Mouse (Mus musculus): Measurements from ENCODE around the gene Twist2.

Twist2 gene

DNA sequence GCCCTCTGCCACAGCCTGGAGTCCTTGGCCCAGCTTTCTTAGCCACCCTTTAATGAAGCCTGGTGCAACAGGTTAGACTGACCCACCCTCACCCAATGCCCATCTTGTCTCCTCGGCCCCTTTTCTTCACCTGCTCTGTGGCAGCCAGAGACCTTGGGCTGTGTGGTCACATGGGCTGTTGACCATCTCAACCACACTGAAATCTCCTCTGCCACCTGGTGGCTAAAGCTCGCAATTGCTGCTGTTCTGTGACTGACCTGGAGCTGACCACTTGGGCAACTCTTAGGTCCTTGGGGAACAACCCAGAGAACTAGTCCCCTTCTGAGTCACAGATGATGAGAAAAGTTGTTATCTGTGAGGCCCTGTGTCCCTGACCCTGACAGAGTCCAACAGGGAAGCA is 73.4 kb downstream of the Twist2 start:
- DNase-seq (ENCODE audit: low spot score): peak; percentile 89

DNA sequence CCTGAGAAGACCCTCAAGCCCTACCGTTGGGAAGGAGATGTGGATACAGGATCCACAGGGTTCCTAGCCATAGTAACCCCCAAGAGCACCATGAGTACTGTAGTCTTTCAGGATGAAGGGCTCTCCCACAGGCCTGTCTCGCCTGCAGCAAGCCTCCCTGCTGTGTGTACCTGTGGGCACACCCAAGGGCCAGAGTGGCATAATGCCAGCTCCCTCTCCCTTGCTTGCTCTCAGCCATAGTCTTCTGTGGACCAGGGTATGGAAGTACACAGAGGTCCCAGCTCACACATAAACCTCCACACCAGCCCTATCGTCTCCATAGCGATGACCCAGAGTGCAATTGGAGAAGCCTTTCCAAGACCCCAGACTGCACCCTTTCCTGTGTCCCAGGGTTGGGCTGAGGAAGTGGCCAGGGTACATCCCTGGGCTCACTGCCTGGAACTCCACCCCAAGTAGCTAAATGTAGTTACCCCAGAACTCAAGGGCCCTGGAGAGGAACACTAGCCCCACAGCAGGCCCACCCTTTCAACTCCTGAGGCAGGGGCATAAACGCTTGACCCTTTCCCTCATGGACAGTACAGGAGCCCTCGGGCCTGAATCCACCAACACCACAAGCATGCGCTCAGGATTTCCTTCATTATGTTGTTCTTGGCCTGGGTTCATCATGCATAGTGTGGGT is 73.9 kb downstream of the Twist2 start:
- DNase-seq (ENCODE audit: low spot score): no peak

DNA sequence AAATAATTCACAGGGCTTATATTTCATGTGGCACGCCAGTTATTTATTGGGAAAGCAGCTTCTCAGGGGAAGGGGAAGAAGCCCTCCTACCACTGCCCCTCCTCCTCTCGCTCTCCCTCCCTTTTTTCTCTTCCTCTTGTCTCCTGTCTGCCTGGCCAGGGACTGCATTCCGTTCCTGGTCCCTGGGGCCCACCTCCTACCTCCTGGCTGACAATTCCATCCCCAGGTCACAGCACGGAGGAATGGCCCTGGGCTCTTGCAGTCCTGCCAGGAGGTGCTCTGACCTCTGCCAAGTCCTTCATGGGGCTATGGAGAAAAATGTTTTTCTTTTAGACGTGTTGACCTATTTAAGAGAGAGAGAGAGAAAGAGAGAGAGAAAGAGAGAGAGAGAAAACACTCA is 77.4 kb downstream of the Twist2 start:
- no peak for DNase-seq (ENCODE audit: low spot score)

DNA sequence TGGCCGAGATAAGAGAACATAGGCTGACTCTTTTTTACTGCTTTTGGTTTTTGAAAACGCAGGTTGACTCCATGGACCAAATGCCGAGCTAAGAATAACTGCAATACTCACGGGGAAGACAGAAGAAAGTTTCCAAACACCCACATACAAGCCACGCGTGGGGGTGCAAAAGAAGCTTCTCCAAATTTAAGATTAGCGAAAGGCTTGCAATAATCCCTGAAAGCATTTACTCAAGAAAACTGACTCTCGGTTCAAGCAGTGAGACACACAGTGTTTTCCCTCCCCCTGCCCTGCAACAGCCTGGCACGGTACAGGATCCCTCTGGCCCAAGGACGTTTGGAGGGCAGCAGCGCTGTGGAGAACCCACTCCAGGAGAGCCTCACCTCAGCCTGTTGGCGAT is 78.9 kb downstream of the Twist2 start:
- no peak for DNase-seq (ENCODE audit: low spot score)

GRCm38 (mm10) chr1:91880899-91881298 is 79.6 kb downstream of the Twist2 start:
- no peak for DNase-seq (ENCODE audit: low spot score)

DNA sequence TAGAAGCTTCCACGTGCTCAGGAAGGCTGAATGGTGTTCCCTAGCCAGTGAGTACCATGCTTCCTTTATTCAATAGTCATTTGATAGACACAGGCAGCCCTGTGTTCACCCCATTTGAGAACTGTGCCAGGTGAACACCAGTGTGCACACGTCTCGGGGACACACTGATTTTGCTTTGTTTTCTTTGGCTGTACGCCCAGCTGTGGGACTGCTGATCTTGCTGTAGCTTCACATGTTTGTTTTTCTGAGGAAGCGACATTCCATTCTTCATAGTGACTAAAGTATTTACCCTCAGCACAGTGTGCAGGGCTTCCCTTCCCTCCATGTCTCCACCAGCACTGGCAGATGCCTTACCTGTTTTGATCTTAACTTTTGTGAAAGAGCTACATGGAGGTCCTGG is 81.9 kb downstream of the Twist2 start:
- no peak for DNase-seq (ENCODE audit: low spot score)

DNA sequence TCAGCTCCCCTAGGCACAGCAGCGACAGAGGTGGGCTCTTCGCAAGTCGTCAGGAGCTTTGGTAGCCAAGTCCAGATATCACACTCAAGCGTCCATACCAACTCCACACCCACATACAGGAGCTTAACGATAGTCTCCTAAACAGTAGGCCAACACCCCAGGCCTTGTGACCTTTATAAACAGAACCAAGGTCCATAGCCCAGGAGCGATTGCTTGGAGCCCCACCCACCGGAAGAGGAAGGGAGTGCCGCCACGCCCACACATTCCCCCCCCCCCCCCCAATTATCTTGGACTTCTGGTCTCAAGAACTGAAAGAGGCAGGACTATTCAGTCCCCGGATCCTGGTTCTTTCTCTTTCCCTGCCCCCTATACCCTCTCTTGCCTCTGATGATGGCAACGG is 92.3 kb downstream of the Twist2 start:
- DNase-seq (ENCODE audit: low spot score): no peak

GRCm38 (mm10) chr1:91894286-91894685 is 93.0 kb downstream of the Twist2 start:
- DNase-seq (ENCODE audit: low spot score): no peak

- no peak for DNase-seq (ENCODE audit: low spot score)
These were observed 95.8 kb downstream of the Twist2 start for GRCm38 (mm10) chr1:91897078-91897477.
